Mouse (Mus musculus): Measurements from ENCODE around the gene Pgam2. TPM values are rescaled to one million over a fixed set of nuclear protein-coding genes. Genes with fewer than 3 reads are reported as not detected.

Pgam2 gene
- polyA plus RNA-seq, 1 experiment: 1.5 TPM

DNA sequence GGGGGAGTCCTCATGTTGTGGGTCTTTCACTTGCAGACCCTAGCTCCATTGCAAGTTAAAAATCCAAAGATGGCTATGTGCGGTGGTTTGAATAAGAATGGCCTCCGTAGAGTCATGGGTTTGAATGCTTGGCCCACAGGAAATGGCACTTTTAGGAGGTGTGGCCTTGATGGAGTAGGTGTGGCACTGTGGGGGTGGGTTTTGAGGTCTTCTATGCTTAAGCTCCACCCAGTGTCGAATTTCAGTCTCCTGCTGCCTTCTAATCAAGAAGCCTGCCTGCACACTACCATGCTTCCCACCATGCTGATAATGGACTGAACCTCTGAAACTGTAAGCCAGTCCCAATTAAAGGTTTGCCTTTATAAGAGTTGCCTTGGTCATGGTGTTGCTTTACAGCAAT, 39.6 kb upstream of the Pgam2 start:
- no peak for TF ChIP-seq CTCF (IDR thresholded peaks at IDR 0.05; ENCODE audit: extremely low read depth, insufficient read depth, insufficient read length, insufficient replicate concordance)
- no peak for TF ChIP-seq POLR2A (IDR thresholded peaks at IDR 0.05; ENCODE audit: low read depth, low read length)
- DNase-seq (ENCODE audit: low read depth in 1 of 2, low spot score in 2 of 2): no peak
- Histone ChIP-seq H3K36me3 (ENCODE audit: control insufficient read depth, insufficient read depth, low read length) (no peaks in the 10 kb centered on the region), H3K27ac (ENCODE audit: insufficient read depth, low read length) (no peak overlapping the region), H3K27me3 (ENCODE audit: control insufficient read depth, insufficient read depth, low read length) (no peaks in the 10 kb centered on the region), H3K4me1 (ENCODE audit: control insufficient read depth, insufficient read depth, insufficient read length) (no peaks in the 10 kb centered on the region), H3K4me3 (ENCODE audit: extremely low read depth, insufficient read depth, insufficient read length) (no peak overlapping the region)
- WGBS: 82% methylated on average over 3 of the region's 3 CpGs

DNA sequence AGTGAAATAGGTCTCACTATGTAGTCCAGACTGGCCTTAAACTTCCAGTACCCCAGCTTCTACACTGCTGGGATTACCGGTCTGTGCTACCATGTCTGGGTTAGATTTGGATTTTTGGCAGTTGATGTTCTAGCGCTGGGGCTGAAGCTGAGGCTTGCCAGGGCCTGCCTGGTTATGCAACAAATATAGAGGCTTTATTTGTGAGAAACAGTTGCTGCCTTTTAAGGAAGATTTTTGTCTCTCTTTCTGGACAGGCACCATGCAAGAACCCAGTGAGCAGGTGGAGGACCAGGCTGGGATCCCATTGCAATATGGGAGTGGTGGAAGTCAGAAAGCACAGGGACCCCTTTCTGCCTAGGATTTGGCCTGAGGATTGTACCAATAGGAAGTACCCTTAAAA, 38.2 kb upstream of the Pgam2 start:
- WGBS: 97% methylated on average over 2 of the region's 2 CpGs
- TF ChIP-seq POLR2A (IDR thresholded peaks at IDR 0.05; ENCODE audit: low read depth, low read length): no peak
- no peak for TF ChIP-seq CTCF (IDR thresholded peaks at IDR 0.05; ENCODE audit: extremely low read depth, insufficient read depth, insufficient read length, insufficient replicate concordance)
- DNase-seq (ENCODE audit: low read depth in 1 of 2, low spot score in 2 of 2): no peak

GRCm38 (mm10) chr11:5840346-5840745, 36.8 kb upstream of the Pgam2 start:
- Histone ChIP-seq H3K36me3 (ENCODE audit: control insufficient read depth, insufficient read depth, low read length) (peaks cover 1% of the 10 kb centered on the region), H3K27ac (ENCODE audit: insufficient read depth, low read length) (no peak overlapping the region), H3K4me3 (ENCODE audit: extremely low read depth, insufficient read depth, insufficient read length) (no peak overlapping the region), H3K27me3 (ENCODE audit: control insufficient read depth, insufficient read depth, low read length) (no peaks in the 10 kb centered on the region), H3K4me1 (ENCODE audit: control insufficient read depth, insufficient read depth, insufficient read length) (peaks cover 3% of the 10 kb centered on the region; the same call in 1 of the 2 replicates)
- TF ChIP-seq POLR2A (IDR thresholded peaks at IDR 0.05; ENCODE audit: low read depth, low read length) (no peak), CTCF (IDR thresholded peaks at IDR 0.05; ENCODE audit: extremely low read depth, insufficient read depth, insufficient read length, insufficient replicate concordance) (no peak)
- 90% methylated on average over 7 of the region's 7 CpGs for WGBS
- no peak for DNase-seq (ENCODE audit: low read depth in 1 of 2, low spot score in 2 of 2)

More for the DNA sequence above, 38.2 kb upstream of the Pgam2 start:
- no peak overlapping the region for H3K4me3 ChIP-seq (ENCODE audit: extremely low read depth, insufficient read depth, insufficient read length)
- no peaks in the 10 kb centered on the region for H3K36me3 ChIP-seq (ENCODE audit: control insufficient read depth, insufficient read depth, low read length)
- no peak overlapping the region for H3K27ac ChIP-seq (ENCODE audit: insufficient read depth, low read length)
- H3K4me1 ChIP-seq (ENCODE audit: control insufficient read depth, insufficient read depth, insufficient read length): no peaks in the 10 kb centered on the region
- H3K27me3 ChIP-seq (ENCODE audit: control insufficient read depth, insufficient read depth, low read length): no peaks in the 10 kb centered on the region

GRCm38 (mm10) chr11:5837251-5838246, 34.0 kb upstream of the Pgam2 start, which contains the start of gene Polm:
Polm (minus strand) TSS chr11:5838016.
- H3K4me1 ChIP-seq (ENCODE audit: control insufficient read depth, insufficient read depth, insufficient read length): peaks cover 7% of the 10 kb centered on the region; the same call in 1 of the 2 replicates
- no peaks in the 10 kb centered on the region for H3K27me3 ChIP-seq (ENCODE audit: control insufficient read depth, insufficient read depth, low read length)
- WGBS: 1% methylated on average over 63 of the region's 63 CpGs
- TF ChIP-seq POLR2A (IDR thresholded peaks at IDR 0.05; ENCODE audit: low read depth, low read length) (peak; percentile 35; the same call in 1 of the 2 replicates), CTCF (IDR thresholded peaks at IDR 0.05; ENCODE audit: extremely low read depth, insufficient read depth, insufficient read length, insufficient replicate concordance) (peak; percentile 21; the same call in 1 of the 2 replicates)
- H3K36me3 ChIP-seq (ENCODE audit: control insufficient read depth, insufficient read depth, low read length): peaks cover 9% of the 10 kb centered on the region
- peak within 1 kb of the TSS; percentile 89 for H3K27ac ChIP-seq (ENCODE audit: insufficient read depth, low read length)
- peak within 1 kb of the TSS; percentile 82 for H3K4me3 ChIP-seq (ENCODE audit: extremely low read depth, insufficient read depth, insufficient read length)
- DNase-seq (ENCODE audit: low read depth in 1 of 2, low spot score in 2 of 2): peak; percentile 79 to 87

DNA sequence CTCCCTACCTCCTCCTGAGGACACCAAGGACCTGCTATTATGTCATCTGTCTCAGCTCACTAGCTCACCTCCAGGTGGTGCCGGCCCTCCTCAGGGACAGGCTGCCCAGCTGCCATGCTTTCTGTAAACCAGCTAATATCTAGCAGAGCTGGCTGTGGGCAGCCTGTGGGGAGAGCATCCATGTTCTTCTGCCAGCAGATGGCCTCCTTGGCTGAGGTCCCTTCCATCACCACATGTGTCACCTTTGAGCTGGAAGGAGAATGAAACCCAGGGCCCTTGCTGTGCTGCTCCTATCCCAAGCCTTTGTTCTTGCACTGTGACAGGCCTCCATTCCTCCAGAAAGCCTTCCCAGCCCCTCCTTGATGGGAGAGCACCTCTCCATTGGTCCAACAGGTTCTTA, 32.6 kb upstream of the Pgam2 start:
- 57% methylated on average over 1 of the region's 1 CpGs for WGBS
- Histone ChIP-seq H3K4me3 (ENCODE audit: extremely low read depth, insufficient read depth, insufficient read length) (no peak overlapping the region), H3K36me3 (ENCODE audit: control insufficient read depth, insufficient read depth, low read length) (peaks cover 14% of the 10 kb centered on the region), H3K27me3 (ENCODE audit: control insufficient read depth, insufficient read depth, low read length) (no peaks in the 10 kb centered on the region), H3K27ac (ENCODE audit: insufficient read depth, low read length) (no peak overlapping the region), H3K4me1 (ENCODE audit: control insufficient read depth, insufficient read depth, insufficient read length) (peaks cover 7% of the 10 kb centered on the region; the same call in 1 of the 2 replicates)
- no peak for DNase-seq (ENCODE audit: low read depth in 1 of 2, low spot score in 2 of 2)
- TF ChIP-seq CTCF (IDR thresholded peaks at IDR 0.05; ENCODE audit: extremely low read depth, insufficient read depth, insufficient read length, insufficient replicate concordance): no peak

DNA sequence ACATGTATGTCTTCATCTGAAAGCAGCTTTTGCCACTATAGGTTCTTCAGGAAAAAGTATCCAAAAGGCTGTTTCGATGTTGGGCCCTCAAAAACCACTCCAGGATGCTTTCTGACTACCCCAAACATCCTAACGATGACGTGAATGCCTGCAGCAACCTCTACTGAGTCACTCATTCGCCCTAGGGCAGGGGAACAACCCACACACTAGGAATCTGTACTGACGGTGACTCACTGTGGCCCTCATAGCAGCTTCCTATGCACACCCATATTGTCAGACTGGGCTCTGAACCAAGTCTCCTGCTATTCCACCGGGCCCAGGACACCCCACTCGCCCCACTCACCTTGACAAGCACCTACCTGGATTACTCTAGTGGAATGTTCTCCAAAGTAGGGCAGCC, 31.5 kb upstream of the Pgam2 start:
- Histone ChIP-seq H3K36me3 (ENCODE audit: control insufficient read depth, insufficient read depth, low read length) (peaks cover 19% of the 10 kb centered on the region), H3K27ac (ENCODE audit: insufficient read depth, low read length) (peak overlapping the region; percentile 44; the same call in 1 of the 2 replicates)

More for the DNA sequence above, 31.5 kb upstream of the Pgam2 start:
- Histone ChIP-seq H3K4me3 (ENCODE audit: extremely low read depth, insufficient read depth, insufficient read length) (no peak overlapping the region), H3K27me3 (ENCODE audit: control insufficient read depth, insufficient read depth, low read length) (no peaks in the 10 kb centered on the region), H3K4me1 (ENCODE audit: control insufficient read depth, insufficient read depth, insufficient read length) (peaks cover 9% of the 10 kb centered on the region)
- no peak for TF ChIP-seq CTCF (IDR thresholded peaks at IDR 0.05; ENCODE audit: extremely low read depth, insufficient read depth, insufficient read length, insufficient replicate concordance)
- no peak for TF ChIP-seq POLR2A (IDR thresholded peaks at IDR 0.05; ENCODE audit: low read depth, low read length)
- 67% methylated on average over 7 of the region's 7 CpGs for WGBS
- no peak for DNase-seq (ENCODE audit: low read depth in 1 of 2, low spot score in 2 of 2)
